Mouse (Mus musculus) ES-E14 (cell line): ENCODE data around the gene Anapc5. TPM values are rescaled to one million over a fixed set of nuclear protein-coding genes. Genes with fewer than 3 reads are reported as not detected.

Experiments used
- DNase-seq: peaks from one replicate; pipeline ENCODE4 v3.0.0-alpha.2; 2013; ENCODE audit warnings: low read depth, low spot score
- H3K27ac ChIP-seq: 2 replicates; pipeline ENCODE4 v1.5.1; 2012; ENCODE audit warnings: low read depth, mild to moderate bottlenecking, low read length, moderate library complexity, mixed read lengths; ENCODE audit not compliant: poor library complexity, insufficient read depth, severe bottlenecking
- H3K36me3 ChIP-seq: 2 replicates; pipeline ENCODE4 v1.6.1; 2012; ENCODE audit warnings: mild to moderate bottlenecking, low read length, moderate library complexity, mixed read lengths; ENCODE audit not compliant: control insufficient read depth, poor library complexity, insufficient read depth, severe bottlenecking
- H3K4me1 ChIP-seq, 2 experiments: fragments of 150-350 bp in 1 of 2; sonication (generic) in 1 of 2; 2 replicates each; pipeline ENCODE4 v1.6.1; 2012; ENCODE audit warnings: low read length in 2 of 2, mild to moderate bottlenecking in 1 of 2, mixed read lengths in 1 of 2; ENCODE audit not compliant: control insufficient read depth in 2 of 2, insufficient read depth in 2 of 2, poor library complexity in 1 of 2
- H3K4me3 ChIP-seq, 2 experiments: fragments of 150-350 bp in 1 of 2; sonication (generic) in 1 of 2; 2 replicates each; pipeline ENCODE4 v1.5.1; 2012; ENCODE audit warnings: low read length in 2 of 2, low read depth in 1 of 2, mild to moderate bottlenecking in 1 of 2, mixed read lengths in 1 of 2; ENCODE audit not compliant: insufficient read depth in 1 of 2, poor library complexity in 1 of 2, severe bottlenecking in 1 of 2
- H3K9ac ChIP-seq: 2 replicates; pipeline ENCODE4 v1.6.1; 2012; ENCODE audit warnings: low read depth, mild to moderate bottlenecking, low read length, mixed read lengths; ENCODE audit not compliant: poor library complexity, insufficient read depth, severe bottlenecking
- H3K9me3 ChIP-seq: fragments of 150-350 bp; sonication (generic); 2 replicates; pipeline ENCODE4 v1.6.1; 2012; ENCODE audit warnings: low read depth, mild to moderate bottlenecking, low read length; ENCODE audit not compliant: control insufficient read depth, insufficient read depth
- CHD2 ChIP-seq: IDR thresholded peaks from 2 replicates; pipeline ENCODE4 v1.6.1; 2014; ENCODE audit warnings: mild to moderate bottlenecking, low read depth, low read length, inconsistent platforms
- HCFC1 ChIP-seq: IDR thresholded peaks from 2 replicates; pipeline ENCODE4 v1.6.1; 2012; ENCODE audit warnings: low read length, inconsistent platforms, borderline replicate concordance; ENCODE audit not compliant: insufficient read depth
- MAFK ChIP-seq: IDR thresholded peaks from 2 replicates; pipeline ENCODE4 v1.6.1; 2014; ENCODE audit warnings: mild to moderate bottlenecking, low read depth, low read length, inconsistent platforms; ENCODE audit not compliant: insufficient read depth
- ZC3H11A ChIP-seq: IDR thresholded peaks from 2 replicates; pipeline ENCODE4 v1.6.1; 2012; ENCODE audit warnings: low read depth, mild to moderate bottlenecking, inconsistent platforms, low read length, borderline replicate concordance
- ZNF384 ChIP-seq: IDR thresholded peaks from 2 replicates; pipeline ENCODE4 v1.6.1; 2012; ENCODE audit warnings: low read depth, low read length, inconsistent platforms
- in situ Hi-C, 2 experiments: fragments of 600-800 bp; cut with MboI; formaldehyde crosslinking; loops; one replicate each; pipeline ENCODE4 v1.15.1; 2025; ENCODE audit warnings: low sequenced_read_pairs in 2 of 2, inconsistent platforms in 1 of 2; ENCODE audit not compliant: unreplicated experiment in 2 of 2
- total RNA-seq: library from RNA; depleted of rRNA; stranded (reverse); fragments of 300-350 nt; gene quantifications from 2 replicates; pipeline ENCODE4 v1.2.3, GENCODE M21; 2012

Gene Anapc5
- total RNA-seq, 1 experiment, result 285 TPM

GRCm38 (mm10) chr5:122850319-122851002, 29.3 kb upstream of the Anapc5 start:
- Histone ChIP-seq H3K4me1 (peaks cover 3 to 4% of the 10 kb centered on the region in 2 experiments; a peak in 2 of 4 replicates), H3K4me3 (peak overlapping the region; percentile 78 to 83), H3K9ac (peak overlapping the region; percentile 89), H3K9me3 (no peaks in the 10 kb centered on the region), H3K27ac (peak overlapping the region; percentile 77), H3K36me3 (no peaks in the 10 kb centered on the region)
- DNase-seq, result no peak
- TF ChIP-seq MAFK, result no peak
- TF ChIP-seq CHD2, result no peak
- in situ Hi-C loops, result no loop called here

DNA sequence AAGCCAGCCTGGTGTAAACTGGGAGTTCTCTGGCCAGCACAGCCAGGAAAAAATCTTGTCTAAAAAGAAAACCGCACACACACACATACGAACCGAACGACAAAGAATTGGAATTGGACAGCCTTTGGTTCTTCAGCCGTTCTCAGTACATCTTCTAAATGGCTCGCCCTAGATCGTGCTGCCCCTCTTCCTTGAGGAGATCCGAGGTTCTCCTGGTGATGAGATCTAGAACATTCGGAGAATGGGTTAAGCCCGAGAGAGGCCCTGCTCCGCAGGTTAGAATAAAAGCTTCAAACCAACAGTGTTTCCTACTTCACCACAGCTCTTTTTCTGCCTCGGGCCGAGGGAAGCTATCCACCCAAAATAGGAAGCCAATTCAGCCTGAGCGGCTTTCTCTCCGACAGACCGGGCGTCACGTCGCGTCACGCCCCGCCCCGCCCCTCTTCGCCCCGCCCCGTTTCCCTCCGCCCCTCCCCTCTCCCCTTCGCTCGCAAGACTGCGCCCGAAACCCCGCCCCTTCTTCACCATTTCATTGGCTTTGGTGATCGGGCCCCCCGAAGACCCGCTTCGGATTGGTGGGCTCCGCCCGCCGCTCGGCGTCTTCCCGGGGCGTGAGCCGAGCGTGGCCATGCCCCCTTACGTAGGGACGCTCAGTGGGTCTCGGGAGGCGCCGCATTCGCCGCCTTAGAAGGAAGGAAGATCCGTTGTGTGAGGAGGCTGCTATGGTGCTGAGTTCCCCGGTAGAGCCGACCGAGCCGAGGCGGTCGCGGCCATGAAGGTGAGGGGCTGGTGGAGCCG, 28.6 kb upstream of the Anapc5 start, which contains the start of gene Rnf34:
Rnf34 (plus strand) TSS at position 528 of the 798 bp plus-strand sequence.
- Histone ChIP-seq H3K27ac (peak within 1 kb of the TSS; percentile 77), H3K9me3 (no peaks in the 10 kb centered on the region), H3K4me1 (peaks cover 3 to 4% of the 10 kb centered on the region in 2 experiments; a peak in 2 of 4 replicates), H3K4me3 (peak within 1 kb of the TSS; percentile 83 to 84), H3K9ac (peak within 1 kb of the TSS; percentile 89), H3K36me3 (no peaks in the 10 kb centered on the region)
- in situ Hi-C loops, result no loop called here
- DNase-seq, result peak; percentile 97
- TF ChIP-seq CHD2, result no peak
- no peak for TF ChIP-seq MAFK
- no peak for TF ChIP-seq ZC3H11A
- no peak for TF ChIP-seq ZNF384
- no peak for TF ChIP-seq HCFC1

DNA sequence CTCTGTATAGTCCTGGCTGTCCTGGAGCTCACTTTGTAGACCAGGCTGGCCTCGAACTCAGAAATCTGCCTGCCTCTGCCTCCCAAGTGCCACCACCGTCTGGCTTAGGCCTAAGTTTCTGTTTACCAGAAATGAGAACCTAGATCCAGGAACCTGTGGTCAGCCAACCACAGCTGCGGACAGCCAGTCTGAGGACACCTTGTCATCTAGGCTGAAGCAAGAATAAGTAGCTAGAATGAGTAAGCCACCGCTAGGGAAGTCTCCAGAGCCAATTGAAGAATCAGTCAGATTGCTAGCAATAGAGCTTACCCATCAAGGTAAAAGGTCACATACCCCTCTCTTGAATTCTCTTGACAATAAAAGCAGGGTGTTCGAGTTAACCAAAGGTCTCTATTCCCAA, 22.7 kb upstream of the Anapc5 start:
- Histone ChIP-seq H3K36me3 (no peaks in the 10 kb centered on the region), H3K9me3 (no peaks in the 10 kb centered on the region), H3K27ac (no peak overlapping the region), H3K4me3 (no peak overlapping the region), H3K4me1 (no peaks in the 10 kb centered on the region), H3K9ac (no peak overlapping the region)
- in situ Hi-C loops, result no loop called here
- no peak for DNase-seq
- TF ChIP-seq MAFK, result no peak
- TF ChIP-seq ZNF384, result no peak
- no peak for TF ChIP-seq CHD2
- no peak for TF ChIP-seq HCFC1
- TF ChIP-seq ZC3H11A, result no peak

DNA sequence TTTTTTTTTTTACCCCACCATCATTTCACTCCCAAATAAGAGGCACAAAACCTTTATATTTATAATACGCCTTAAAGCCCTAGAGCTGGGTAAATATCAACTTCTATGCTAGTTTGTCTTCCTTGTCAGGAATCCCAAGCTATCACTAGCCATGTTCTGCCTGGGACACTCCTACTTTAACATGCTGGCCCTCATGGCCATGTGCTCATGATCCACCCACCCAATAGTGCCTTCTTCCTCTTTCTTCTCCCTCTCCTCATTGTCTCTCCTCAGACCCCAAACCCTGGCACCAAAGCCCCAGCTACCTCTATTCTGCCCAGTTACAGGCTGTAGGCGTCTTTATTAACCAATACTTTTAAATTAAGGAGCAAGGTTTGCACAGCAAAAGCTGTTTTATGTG, 20.0 kb upstream of the Anapc5 start:
- Histone ChIP-seq H3K36me3 (no peaks in the 10 kb centered on the region), H3K4me3 (no peak overlapping the region), H3K9ac (no peak overlapping the region), H3K9me3 (no peaks in the 10 kb centered on the region), H3K27ac (no peak overlapping the region), H3K4me1 (no peaks in the 10 kb centered on the region)
- TF ChIP-seq MAFK, result no peak
- no peak for TF ChIP-seq HCFC1
- TF ChIP-seq ZNF384, result no peak
- TF ChIP-seq CHD2, result no peak
- no peak for TF ChIP-seq ZC3H11A
- in situ Hi-C loops, result no loop called here
- no peak for DNase-seq

GRCm38 (mm10) chr5:122832996-122833395, 11.9 kb upstream of the Anapc5 start:
- in situ Hi-C loops, result no loop called here
- Histone ChIP-seq H3K4me1 (no peaks in the 10 kb centered on the region; a peak in 1 of 4 replicates), H3K9me3 (no peaks in the 10 kb centered on the region), H3K36me3 (no peaks in the 10 kb centered on the region), H3K9ac (peak overlapping the region; percentile 32; the same call in 1 of the 2 replicates), H3K27ac (no peak overlapping the region), H3K4me3 (no peak overlapping the region)
- no peak for DNase-seq
- no peak for TF ChIP-seq HCFC1
- no peak for TF ChIP-seq CHD2
- TF ChIP-seq ZNF384, result no peak
- no peak for TF ChIP-seq MAFK
- no peak for TF ChIP-seq ZC3H11A
